Mouse (Mus musculus): Measurements from ENCODE around the gene Pml. TPM values are rescaled to one million over a fixed set of nuclear protein-coding genes. Genes with fewer than 3 reads are reported as not detected.
A peak's percentile ranks its signal among the peaks of the same experiment; 100 is the strongest.

The Pml gene
- polyA plus RNA-seq, 1 experiment from 2014 or later = 12.9 TPM

DNA sequence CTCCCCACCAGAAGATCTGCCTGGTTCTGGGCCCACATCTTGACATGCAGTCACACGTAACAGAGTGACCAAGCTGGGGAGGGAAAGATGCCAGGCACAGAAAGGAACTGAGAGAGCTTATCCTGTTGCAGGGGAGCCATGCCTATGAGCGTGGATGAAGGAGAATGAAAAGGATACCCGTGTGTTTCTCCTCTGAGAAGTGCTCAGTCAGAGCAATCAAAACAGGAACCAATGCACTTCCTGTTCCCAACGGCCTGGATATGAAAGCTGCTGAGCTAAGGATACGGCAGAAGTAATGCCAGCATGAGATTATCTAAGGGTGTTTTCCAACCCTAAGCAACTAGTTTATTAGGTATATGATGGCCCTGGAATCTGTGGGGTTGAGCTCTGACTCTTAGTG lies 17.2 kb downstream of the Pml start:
- Histone ChIP-seq H3K4me1 (peaks cover 17% of the 10 kb centered on the region), H3K4me2 (no peak overlapping the region), H3K36me3 (peaks cover 75% of the 10 kb centered on the region), H3K4me3 (no peak overlapping the region), H3K27me3 (replicated peaks) (no peaks in the 10 kb centered on the region), H3K27ac (replicated peaks) (peak overlapping the region; percentile 76), H3K9me3 (no peaks in the 10 kb centered on the region), H3K9ac (no peak overlapping the region; the same call in 1 of the 2 replicates)
- 47% methylated on average over 5 of the region's 5 CpGs for WGBS
- ATAC-seq (ENCODE audit: extremely low read depth, insufficient number of reproducible peaks, low FRiP score, low TSS enrichment) = no peak

DNA sequence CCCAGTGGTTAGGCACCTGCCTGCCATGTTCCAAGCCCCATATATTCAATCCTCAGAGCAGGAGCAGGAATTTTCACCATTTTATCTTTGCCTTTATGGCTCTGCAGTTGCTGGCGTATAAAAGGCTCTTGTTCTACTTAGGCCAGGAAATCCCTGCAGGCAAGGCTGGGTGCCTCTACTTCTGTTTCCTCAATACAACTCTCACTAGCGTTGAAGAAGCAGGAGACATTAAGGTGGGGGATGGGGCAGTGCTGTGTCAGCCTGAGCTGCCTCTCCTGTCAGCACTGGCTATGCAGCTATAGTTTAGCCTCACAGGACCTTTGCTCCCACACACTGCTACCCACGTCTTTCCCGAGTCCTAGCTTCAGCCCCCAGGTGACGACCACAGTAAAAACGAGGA lies 17.8 kb downstream of the Pml start:
- peaks cover 17% of the 10 kb centered on the region for H3K4me1 ChIP-seq
- H3K36me3 ChIP-seq = peaks cover 79% of the 10 kb centered on the region
- H3K9ac ChIP-seq = no peak overlapping the region; the same call in 1 of the 2 replicates
- H3K27me3 ChIP-seq (replicated peaks) = no peaks in the 10 kb centered on the region
- ATAC-seq (ENCODE audit: extremely low read depth, insufficient number of reproducible peaks, low FRiP score, low TSS enrichment) = no peak
- WGBS = 56% methylated on average over 6 of the region's 6 CpGs
- H3K9me3 ChIP-seq = no peaks in the 10 kb centered on the region
- no peak overlapping the region for H3K4me3 ChIP-seq
- H3K4me2 ChIP-seq = no peak overlapping the region
- H3K27ac ChIP-seq (replicated peaks) = peak overlapping the region; percentile 76

DNA sequence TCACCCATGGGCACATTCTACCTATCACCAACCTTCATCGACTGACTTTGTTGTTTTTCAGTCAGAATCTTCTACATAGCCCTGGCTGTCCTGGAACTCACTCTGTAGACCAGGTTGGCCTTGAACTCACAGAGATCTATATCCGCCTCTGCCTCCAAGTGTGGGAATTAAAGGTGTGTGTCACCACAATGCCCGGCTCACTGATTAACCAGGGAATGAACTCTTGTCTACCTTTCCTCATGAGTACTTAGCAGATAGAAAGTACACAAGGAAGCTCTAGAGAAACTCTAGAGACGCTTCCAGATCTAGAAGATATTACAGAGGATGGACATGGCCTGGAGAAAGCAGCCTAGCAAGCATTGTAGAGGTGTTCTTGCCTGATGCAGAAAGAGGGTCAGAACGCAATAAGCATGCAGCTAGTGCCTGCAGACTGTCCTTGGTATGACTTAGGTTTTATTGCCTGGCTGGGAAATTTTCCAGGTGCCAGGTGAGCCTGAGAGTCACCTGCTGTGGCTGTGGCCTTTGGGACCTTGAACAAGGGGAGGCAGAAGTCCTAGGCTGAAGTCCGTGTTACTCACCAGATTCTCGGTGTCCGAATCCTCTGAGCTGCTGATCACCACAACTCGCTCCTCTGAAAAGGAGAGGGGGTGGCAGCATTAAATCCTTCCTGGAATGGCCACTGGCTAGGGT lies 20.7 kb downstream of the Pml start:
- no peak for ATAC-seq (ENCODE audit: extremely low read depth, insufficient number of reproducible peaks, low FRiP score, low TSS enrichment)
- H3K9me3 ChIP-seq = no peaks in the 10 kb centered on the region
- H3K9ac ChIP-seq = no peak overlapping the region
- WGBS = 92% methylated on average over 9 of the region's 9 CpGs
- no peak overlapping the region for H3K4me3 ChIP-seq
- H3K4me2 ChIP-seq = no peak overlapping the region
- H3K36me3 ChIP-seq = peaks cover 87% of the 10 kb centered on the region
- H3K27me3 ChIP-seq (replicated peaks) = no peaks in the 10 kb centered on the region
- no peak overlapping the region for H3K27ac ChIP-seq (replicated peaks)
- peaks cover 24% of the 10 kb centered on the region for H3K4me1 ChIP-seq

DNA sequence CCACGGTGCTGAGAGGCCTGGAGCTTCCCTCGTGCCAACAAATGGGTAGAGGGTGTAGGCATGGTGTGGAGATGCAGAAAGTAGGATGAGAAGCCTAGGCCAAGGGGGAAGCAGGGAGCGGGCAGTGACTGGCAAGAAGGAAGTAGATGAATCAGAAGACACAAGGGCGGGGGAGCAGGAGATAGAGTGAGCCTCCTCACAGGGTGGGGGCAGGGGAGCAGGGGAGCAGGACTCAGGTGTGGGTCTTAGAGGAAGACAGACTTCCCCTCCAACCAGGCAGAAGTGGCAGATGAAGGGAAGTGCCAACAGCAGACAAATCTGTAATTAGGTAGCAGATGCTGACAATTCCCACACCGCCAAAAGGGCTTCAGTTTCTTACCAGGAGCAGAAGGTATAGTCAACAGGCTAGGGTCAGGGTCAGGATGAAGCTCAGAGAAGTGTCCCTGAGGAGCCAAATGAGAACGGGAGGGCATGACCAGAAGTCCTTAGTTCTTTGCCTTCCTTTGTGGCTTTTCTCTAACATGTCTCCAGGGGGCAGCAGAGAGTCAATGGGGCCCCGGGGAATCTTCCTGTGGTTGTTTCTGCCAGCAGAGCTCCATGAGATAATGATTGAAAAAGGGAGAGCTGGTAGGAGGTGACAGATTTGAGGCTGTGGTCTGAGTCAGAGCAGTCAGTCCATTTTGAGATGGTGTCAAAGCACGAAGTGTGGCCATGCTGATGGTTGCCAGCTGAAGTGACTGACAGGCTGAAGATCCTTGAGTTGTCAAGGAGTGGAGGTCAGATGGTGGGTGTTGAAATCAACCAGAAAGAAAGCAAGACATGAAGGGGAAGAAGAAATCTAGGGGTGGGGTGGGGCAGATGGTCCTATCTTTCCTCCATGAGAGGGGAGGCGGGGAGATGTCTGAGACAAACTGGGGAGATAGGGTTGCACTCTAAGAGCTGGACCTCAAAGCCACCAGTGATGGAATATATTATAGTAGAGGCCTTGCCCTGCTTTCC lies 23.4 kb downstream of the Pml start:
- no peak for ATAC-seq (ENCODE audit: extremely low read depth, insufficient number of reproducible peaks, low FRiP score, low TSS enrichment)
- H3K9ac ChIP-seq = no peak overlapping the region
- no peaks in the 10 kb centered on the region for H3K27me3 ChIP-seq (replicated peaks)
- no peaks in the 10 kb centered on the region for H3K9me3 ChIP-seq
- peaks cover 7% of the 10 kb centered on the region; the same call in 1 of the 2 replicates for H3K4me1 ChIP-seq
- peaks cover 91% of the 10 kb centered on the region for H3K36me3 ChIP-seq
- H3K4me3 ChIP-seq = no peak overlapping the region
- WGBS = 57% methylated on average over 9 of the region's 9 CpGs
- H3K4me2 ChIP-seq = no peak overlapping the region
- H3K27ac ChIP-seq (replicated peaks) = no peak overlapping the region

DNA sequence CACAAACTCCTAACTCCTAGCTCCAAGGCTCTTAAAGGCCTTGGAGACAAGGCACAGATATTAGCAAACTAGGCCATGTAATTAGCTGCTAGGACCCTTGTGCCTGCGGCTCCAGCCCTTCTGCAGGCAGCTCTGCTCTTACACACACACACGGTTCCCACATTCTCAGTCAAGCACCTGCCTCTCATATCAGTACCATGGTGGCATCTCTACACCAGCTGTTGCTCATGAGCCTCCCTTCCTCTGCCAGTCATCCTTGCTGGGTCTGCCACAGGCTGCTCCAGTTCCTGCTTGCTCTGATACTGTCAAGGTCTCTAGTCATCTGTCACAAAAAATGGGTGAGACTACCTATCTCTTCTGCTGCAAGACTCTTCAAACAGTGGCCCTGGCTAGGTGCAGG lies 25.2 kb downstream of the Pml start:
- WGBS = 79% methylated on average over 2 of the region's 2 CpGs
- peaks cover 87% of the 10 kb centered on the region for H3K36me3 ChIP-seq

DNA sequence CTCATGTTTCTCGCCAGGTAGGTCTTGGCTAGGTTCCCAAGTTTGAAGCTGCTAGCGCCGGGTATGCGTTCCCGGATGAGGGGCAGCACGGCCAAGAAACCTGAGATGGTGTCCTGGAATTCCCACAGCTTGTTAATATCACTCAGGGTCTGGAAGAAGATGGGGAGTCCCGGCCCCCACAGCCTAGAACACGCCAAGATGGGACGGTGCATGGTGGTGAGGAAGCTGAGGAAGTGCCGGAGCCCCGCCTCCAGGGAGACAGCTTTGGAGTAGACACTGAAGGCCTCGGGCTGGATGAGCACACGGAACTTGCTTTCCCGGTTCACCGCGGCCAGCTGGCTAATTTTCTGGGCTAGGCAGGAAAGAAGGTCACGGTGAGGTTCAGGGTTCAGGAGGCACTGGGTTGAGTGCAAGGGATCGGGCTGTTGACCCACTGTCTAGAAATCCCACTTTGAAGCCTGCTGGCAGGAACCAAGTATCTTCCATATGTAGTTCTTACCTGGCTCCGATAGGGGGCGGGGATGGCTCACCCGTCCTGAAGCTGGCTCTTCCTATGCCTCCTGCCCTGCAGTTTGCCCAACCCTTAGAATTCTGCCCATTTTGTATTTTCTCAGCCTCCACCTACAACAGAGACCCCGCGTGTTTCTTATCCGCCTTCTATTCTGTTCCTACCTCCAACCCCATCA lies 29.2 kb downstream of the Pml start:
- no peak overlapping the region for H3K4me2 ChIP-seq
- H3K36me3 ChIP-seq = peaks cover 56% of the 10 kb centered on the region
- no peak overlapping the region for H3K27ac ChIP-seq (replicated peaks)
- no peak for ATAC-seq (ENCODE audit: extremely low read depth, insufficient number of reproducible peaks, low FRiP score, low TSS enrichment)
- no peaks in the 10 kb centered on the region for H3K27me3 ChIP-seq (replicated peaks)
- H3K9ac ChIP-seq = no peak overlapping the region
- WGBS = 67% methylated on average over 24 of the region's 24 CpGs
- no peaks in the 10 kb centered on the region for H3K4me1 ChIP-seq
- H3K4me3 ChIP-seq = no peak overlapping the region
- H3K9me3 ChIP-seq = no peaks in the 10 kb centered on the region

More for the DNA sequence above, 25.2 kb downstream of the Pml start:
- H3K4me3 ChIP-seq = no peak overlapping the region
- H3K9me3 ChIP-seq = no peaks in the 10 kb centered on the region
- no peak for ATAC-seq (ENCODE audit: extremely low read depth, insufficient number of reproducible peaks, low FRiP score, low TSS enrichment)
- no peak overlapping the region for H3K9ac ChIP-seq
- no peak overlapping the region for H3K27ac ChIP-seq (replicated peaks)
- no peak overlapping the region for H3K4me2 ChIP-seq
- no peaks in the 10 kb centered on the region for H3K27me3 ChIP-seq (replicated peaks)
- H3K4me1 ChIP-seq = peaks cover 7% of the 10 kb centered on the region; the same call in 1 of the 2 replicates

DNA sequence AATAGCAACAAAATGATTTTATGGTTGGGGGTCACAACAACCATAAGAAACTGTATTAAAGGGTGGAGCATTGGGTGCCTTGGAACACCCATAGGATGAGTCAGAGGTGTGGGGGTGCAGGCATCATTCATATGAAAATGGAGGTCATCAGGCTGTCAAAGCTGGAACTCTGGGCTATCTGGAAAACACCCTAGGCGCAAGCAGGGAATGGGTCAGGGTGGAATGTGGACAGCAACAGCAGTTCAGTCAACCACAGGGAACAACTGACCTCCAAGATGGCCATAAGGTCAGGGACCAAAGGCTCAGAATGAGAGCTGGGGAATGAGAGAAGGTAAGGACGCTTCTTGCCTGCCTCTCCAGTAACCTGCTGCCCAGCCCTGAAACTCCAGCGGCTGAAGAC lies 31.0 kb downstream of the Pml start:
- H3K4me2 ChIP-seq = no peak overlapping the region

DNA sequence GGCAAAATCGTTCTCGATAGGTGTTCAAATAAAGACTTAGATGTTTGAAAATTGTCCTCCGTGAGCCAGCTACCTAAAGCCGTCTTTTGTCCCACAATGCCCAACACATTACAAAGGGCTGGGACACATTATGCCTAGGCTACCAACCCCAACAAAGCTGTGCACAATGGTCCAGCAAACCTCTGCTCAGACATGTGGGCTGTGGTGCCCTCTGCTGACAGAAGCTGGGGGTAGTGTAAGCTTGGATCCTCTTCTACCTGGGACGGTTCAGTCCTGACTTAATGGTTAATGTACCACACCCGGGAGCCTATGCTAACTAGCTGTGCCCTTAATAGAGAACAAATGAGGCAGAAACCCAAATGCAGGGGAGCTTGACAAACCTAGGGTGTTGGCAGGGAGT lies 33.2 kb downstream of the Pml start:
- H3K27me3 ChIP-seq (replicated peaks) = 0 out of 2 replicates have a peak, but pooled peaks cover 4% of the 10 kb centered on the region
- H3K36me3 ChIP-seq = peaks cover 21% of the 10 kb centered on the region
- H3K9ac ChIP-seq = no peak overlapping the region
- peaks cover 28% of the 10 kb centered on the region for H3K4me1 ChIP-seq
- 54% methylated on average over 6 of the region's 6 CpGs for WGBS
- H3K4me3 ChIP-seq = no peak overlapping the region
- no peak overlapping the region for H3K27ac ChIP-seq (replicated peaks)
- no peak overlapping the region for H3K4me2 ChIP-seq
- no peak for ATAC-seq (ENCODE audit: extremely low read depth, insufficient number of reproducible peaks, low FRiP score, low TSS enrichment)
- H3K9me3 ChIP-seq = no peaks in the 10 kb centered on the region

More for the DNA sequence above, 31.0 kb downstream of the Pml start:
- H3K4me1 ChIP-seq = peaks cover 15% of the 10 kb centered on the region
- H3K27ac ChIP-seq (replicated peaks) = no peak overlapping the region
- no peaks in the 10 kb centered on the region for H3K27me3 ChIP-seq (replicated peaks)
- no peak overlapping the region for H3K9ac ChIP-seq
- WGBS = 76% methylated on average over 3 of the region's 3 CpGs
- H3K36me3 ChIP-seq = peaks cover 39% of the 10 kb centered on the region
- H3K4me3 ChIP-seq = no peak overlapping the region
- H3K9me3 ChIP-seq = no peaks in the 10 kb centered on the region
- ATAC-seq (ENCODE audit: extremely low read depth, insufficient number of reproducible peaks, low FRiP score, low TSS enrichment) = no peak

DNA sequence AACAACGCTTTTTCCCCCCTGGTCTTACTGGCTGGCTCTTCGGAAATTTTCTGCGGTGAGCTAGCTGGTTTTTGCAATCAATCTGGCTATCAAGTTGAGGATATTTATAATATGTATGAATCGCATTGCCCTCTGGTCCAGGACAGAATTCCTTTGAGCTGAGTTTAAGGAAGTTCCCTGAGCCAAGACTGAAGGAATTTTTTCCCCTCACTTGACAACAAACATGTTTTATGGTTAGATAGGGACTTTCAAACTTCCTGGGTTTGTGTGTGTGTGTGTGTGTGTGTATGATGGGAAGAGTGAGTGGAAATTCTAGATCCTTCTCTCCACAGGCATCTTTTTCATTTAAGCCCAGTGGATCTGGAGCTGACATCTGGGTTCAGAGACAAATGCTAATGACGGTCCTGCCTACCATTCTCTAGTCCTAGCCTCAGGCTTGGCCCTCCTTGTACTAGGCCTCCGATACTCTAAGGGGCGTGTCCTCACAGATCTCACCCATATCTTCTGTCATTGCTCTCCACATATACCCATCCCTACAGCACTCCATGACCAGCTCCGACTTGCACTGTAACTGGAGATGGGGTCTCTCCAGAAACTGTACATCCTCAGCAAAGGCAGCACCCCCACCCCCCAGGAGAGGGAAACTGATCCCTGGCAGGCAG lies 34.9 kb downstream of the Pml start:
- ATAC-seq (ENCODE audit: extremely low read depth, insufficient number of reproducible peaks, low FRiP score, low TSS enrichment) = no peak
- Histone ChIP-seq H3K4me2 (peak overlapping the region; percentile 24; the same call in 1 of the 2 replicates), H3K9me3 (no peaks in the 10 kb centered on the region), H3K27me3 (replicated peaks) (0 out of 2 replicates have a peak, but pooled peaks cover 4% of the 10 kb centered on the region), H3K4me3 (no peak overlapping the region), H3K27ac (replicated peaks) (peak overlapping the region; percentile 58), H3K9ac (no peak overlapping the region), H3K4me1 (peaks cover 42% of the 10 kb centered on the region), H3K36me3 (peaks cover 8% of the 10 kb centered on the region)
- 41% methylated on average over 8 of the region's 8 CpGs for WGBS

DNA sequence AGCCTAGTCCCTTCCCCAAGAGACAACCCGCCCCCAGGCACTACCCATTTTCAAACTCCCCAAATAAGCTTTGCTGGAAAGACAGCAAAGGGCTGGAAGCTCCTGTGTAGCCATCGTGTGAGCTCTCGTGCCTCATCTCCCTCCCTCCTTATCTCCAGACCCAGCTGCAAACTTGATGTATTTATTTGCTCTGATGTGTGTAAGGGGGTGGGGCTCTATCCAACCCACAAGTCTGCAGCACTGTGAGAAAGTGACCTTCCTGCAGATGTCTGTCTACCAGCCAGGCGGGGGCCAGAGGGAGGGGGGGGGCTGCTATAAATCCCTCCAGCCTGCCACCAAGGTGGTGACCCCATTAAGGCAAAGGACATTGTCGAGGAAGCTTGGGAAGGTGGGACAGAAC lies 35.7 kb downstream of the Pml start:
- H3K27me3 ChIP-seq (replicated peaks) = 0 out of 2 replicates have a peak, but pooled peaks cover 4% of the 10 kb centered on the region
- H3K4me3 ChIP-seq = no peak overlapping the region
- H3K27ac ChIP-seq (replicated peaks) = peak overlapping the region; percentile 58
- no peaks in the 10 kb centered on the region for H3K9me3 ChIP-seq
- H3K9ac ChIP-seq = peak overlapping the region; percentile 24; the same call in 1 of the 2 replicates
- ATAC-seq (ENCODE audit: extremely low read depth, insufficient number of reproducible peaks, low FRiP score, low TSS enrichment) = no peak
- WGBS = 20% methylated on average over 5 of the region's 5 CpGs
- peak overlapping the region; percentile 24; the same call in 1 of the 2 replicates for H3K4me2 ChIP-seq
- peaks cover 44% of the 10 kb centered on the region for H3K4me1 ChIP-seq
- peaks cover under 1% of the 10 kb centered on the region; the same call in 1 of the 2 replicates for H3K36me3 ChIP-seq
